Mouse (Mus musculus) frontal cortex, postnatal 36 days (tissue): ENCODE measurements at regions not wholly inside any gene's neighbourhood (a gene's known extent, or its start where the extent isn't known, plus 50 kb on each side); places are given as distances from the start of the nearest gene placed in this dataset.
A peak's percentile ranks its signal among the peaks of the same experiment; 100 is the strongest.

Experiments
- DNase-seq, 2 experiments: peaks; one replicate each; pipeline ENCODE4 v3.0.0; 2022; ENCODE audit warnings: low spot score in 2 of 2

- DNase-seq: no peak
These were observed 80.0 kb upstream of the Nrip1 start for GRCm38 (mm10) chr16:76453457-76454200.

DNA sequence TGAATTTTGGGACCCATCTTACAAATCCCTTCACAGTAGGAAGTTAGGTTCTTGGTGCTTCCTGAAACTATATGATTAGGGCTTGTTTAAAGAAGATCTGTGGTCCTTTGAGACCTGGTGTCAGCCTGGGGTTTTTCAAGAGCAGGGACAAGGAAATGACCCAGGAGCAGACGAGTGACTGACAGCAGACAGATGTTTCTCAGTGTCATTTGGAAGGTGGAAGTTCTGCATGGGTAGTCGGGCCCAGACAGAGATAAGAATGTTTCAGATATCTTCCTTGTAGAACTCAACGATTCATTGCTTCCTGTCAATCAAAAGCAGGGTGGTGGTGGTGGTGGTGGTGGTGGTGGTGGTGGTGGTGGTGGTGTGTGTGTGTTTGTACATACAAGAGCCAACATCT lies 75.1 kb upstream of the Nrip1 start:
- DNase-seq: no peak

GRCm38 (mm10) chr16:76447033-76447432 lies 73.4 kb upstream of the Nrip1 start:
- no peak for DNase-seq

DNA sequence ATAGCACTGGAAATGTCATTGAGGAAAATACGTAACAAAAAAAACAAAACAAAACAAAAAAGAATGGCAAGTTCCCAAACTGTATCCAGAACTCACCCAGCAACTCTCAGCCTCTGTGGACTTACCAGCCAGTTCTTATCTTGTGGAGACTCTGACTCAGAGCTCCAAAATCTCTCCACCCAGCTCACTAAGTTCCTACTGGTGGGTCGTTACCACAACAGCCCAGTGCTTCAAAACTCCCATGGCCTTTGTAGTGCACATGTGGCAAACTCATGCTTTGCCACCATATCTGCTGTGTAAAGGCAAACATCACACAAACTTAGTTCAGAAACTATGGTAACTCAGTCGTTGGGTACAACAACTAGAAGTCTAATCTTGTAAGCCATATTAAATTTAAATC lies 71.0 kb upstream of the Nrip1 start:
- DNase-seq: no peak

- no peak for DNase-seq
These were observed 69.0 kb upstream of the Nrip1 start for GRCm38 (mm10) chr16:76442635-76443034.

GRCm38 (mm10) chr16:76441803-76442448 lies 68.3 kb upstream of the Nrip1 start:
- no peak for DNase-seq

- DNase-seq: no peak
These were observed 64.7 kb upstream of the Nrip1 start for GRCm38 (mm10) chr16:76438093-76438883.

DNA sequence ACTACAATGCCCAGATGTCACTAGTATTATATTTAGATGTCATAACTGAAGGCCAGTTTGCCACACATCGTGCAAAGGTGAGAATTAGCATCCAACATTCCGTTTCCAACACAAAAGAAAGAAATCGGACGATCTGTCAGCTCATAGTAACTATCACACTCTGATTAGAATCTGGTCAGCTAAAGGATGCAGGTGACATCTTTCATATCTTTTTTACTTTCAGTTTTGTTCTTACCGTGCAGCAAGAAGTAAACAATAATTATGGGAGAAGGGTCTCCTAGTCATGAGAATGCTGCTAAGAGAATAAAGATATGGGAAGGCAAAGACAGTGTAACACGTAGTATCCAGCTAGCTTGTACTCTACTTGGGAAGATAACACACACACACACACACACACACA lies 62.7 kb upstream of the Nrip1 start:
- DNase-seq: no peak

GRCm38 (mm10) chr16:76433076-76433825 lies 59.6 kb upstream of the Nrip1 start:
- DNase-seq: peak; percentile 26 to 37

DNA sequence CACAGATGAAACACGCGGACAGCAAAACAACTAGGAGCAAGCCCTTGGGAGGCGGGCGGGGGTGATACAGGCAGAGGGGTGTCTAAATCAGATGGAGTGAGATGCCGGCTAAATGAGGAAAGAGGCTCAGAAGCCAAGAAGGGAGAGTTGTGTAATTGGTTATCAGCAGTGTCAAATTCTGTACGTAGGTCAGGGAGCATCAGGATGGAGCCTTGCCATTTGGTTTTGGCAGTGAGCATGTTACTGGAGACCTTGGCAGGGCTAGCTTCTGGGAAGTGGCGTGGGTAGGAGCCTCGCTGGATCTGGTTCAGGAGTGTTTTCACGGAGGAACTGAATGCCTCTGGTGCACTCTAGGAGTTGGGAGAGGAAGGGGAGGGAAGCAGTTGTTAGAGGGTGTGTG lies 58.7 kb upstream of the Nrip1 start:
- peak in 1 of 2 experiments; percentile 25 for DNase-seq

DNA sequence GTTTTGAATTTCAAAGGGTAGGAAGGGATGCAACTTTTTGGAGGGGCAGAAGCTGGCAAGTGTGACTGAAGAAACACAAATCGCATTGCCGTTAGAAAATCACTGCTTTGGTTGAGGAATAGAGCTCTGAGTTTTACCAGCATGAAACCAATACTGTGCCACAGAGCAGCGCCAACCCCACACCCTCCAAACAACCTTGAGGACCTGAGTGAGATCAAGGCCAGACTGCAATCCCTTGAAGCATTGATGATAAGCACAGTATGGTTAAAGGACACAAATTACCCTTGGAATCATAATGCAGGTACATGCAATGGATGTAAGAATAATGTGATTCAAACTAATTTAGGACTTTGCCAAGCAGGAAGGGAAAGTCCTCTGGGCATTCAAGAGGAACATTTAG lies 55.5 kb upstream of the Nrip1 start:
- no peak for DNase-seq

DNA sequence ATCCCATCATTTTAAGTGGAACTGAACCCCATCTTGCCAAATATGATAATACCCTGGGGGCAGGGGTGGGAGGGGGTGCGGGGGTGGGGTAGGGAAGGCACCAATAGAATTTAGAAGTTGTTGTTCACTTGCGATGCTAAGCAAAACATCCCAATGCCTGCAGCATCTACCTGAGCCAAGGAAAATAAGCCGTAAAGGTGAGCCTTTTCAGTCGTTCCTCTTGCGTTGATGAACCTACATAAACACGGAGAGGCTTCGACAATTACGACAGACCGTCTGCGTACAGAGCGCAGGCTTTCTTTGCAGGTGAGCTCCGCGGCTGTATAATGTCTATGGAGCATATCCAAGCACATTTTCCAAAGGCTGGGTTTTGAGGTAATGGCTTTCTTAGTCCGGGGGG lies 50.3 kb upstream of the Nrip1 start:
- no peak for DNase-seq
